Comparison of ENCODE assay signal across 21 mouse cellular contexts in the genomic region with DNA sequence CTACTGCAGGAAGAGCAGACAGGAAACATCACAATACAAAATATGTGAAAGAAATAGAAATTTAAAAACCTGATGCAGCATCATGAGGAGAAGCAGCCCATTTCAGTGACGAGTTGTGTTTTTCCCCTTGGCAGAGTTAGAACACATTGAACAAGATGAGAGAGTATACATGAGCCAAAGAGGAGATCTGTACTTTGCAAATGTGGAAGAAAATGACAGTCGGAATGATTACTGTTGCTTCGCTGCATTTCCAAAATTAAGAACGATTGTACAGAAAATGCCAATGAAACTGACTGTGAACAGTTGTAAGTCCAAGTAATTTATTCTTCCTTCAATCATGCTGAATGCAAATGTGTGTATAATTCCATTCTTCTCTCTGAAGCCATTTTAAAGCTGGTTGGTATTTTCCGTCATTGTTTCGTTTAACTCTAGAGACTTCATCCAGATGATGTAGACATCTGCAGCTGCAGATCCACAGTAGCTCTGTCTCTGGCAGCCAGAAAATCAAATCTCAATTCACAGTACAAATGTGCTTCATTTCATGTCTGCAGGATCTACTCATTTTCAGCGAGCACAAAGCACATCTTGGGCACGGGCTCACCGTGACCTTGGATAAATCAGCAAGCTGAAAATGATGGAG.
DNase-seq lines count a peak whose midpoint lies in the region; ATAC-seq and TF ChIP-seq lines count a peak whose summit lies in the region.
"Had no signal": no experiment of that assay in that cellular context is flagged by ENCODE, and none has a peak within 500 bp of the region (broad histone marks: within the 10 kb centered on the region; RNA-seq: fewer than 3 reads in every experiment).

No protein-coding gene starts in this region.

- 61% methylated on average over 9 of the region's 9 CpGs for WGBS in hindbrain, embryonic 14.5 days
- WGBS in hindbrain, embryonic 12.5 days: 88% methylated on average over 9 of the region's 9 CpGs
- 55% methylated on average over 9 of the region's 9 CpGs for WGBS in midbrain, embryonic 15.5 days

- no peaks in the 10 kb centered on the region for H3K27me3 ChIP-seq in hindbrain, embryonic 14.5 days (ENCODE audit: control insufficient read depth, insufficient read depth, low read length)
- H3K27me3 ChIP-seq in hindbrain, embryonic 12.5 days: no peaks in the 10 kb centered on the region
- H3K27me3 ChIP-seq in midbrain, embryonic 15.5 days (replicated peaks): no peaks in the 10 kb centered on the region
- H3K27me3 ChIP-seq: heart, embryonic 13.5 days had no signal

- peaks cover 8% of the 10 kb centered on the region; the same call in 1 of the 2 replicates for H3K4me1 ChIP-seq in hindbrain, embryonic 14.5 days (replicated peaks; ENCODE audit: control insufficient read depth, insufficient read depth, low read length)
- H3K4me1 ChIP-seq in hindbrain, embryonic 12.5 days: no peaks in the 10 kb centered on the region
- peaks cover 14% of the 10 kb centered on the region for H3K4me1 ChIP-seq in midbrain, embryonic 15.5 days
- H3K4me1 ChIP-seq: heart, embryonic 13.5 days had no signal

- no peak for TF ChIP-seq CTCF in brain, embryonic 14.5 days (IDR thresholded peaks at IDR 0.05; ENCODE audit: borderline replicate concordance, extremely low read depth, insufficient read depth, insufficient read length)

- no peak for TF ChIP-seq POLR2A in brain, embryonic 14.5 days (IDR thresholded peaks at IDR 0.05; ENCODE audit: borderline replicate concordance, extremely low read depth, insufficient read depth, insufficient read length, poor library complexity, severe bottlenecking)

- no peak overlapping the region for H3K4me2 ChIP-seq in hindbrain, embryonic 14.5 days (replicated peaks)
- H3K4me2 ChIP-seq in hindbrain, embryonic 12.5 days (replicated peaks): no peak overlapping the region
- H3K4me2 ChIP-seq in midbrain, embryonic 15.5 days: no peak overlapping the region
- H3K4me2 ChIP-seq: heart, embryonic 13.5 days; liver, embryonic 11.5 days had no signal

- H3K9ac ChIP-seq in hindbrain, embryonic 14.5 days: no peak overlapping the region
- no peak overlapping the region for H3K9ac ChIP-seq in hindbrain, embryonic 12.5 days
- no peak overlapping the region for H3K9ac ChIP-seq in midbrain, embryonic 15.5 days
- H3K9ac ChIP-seq: heart, embryonic 13.5 days had no signal

- H3K36me3 ChIP-seq in hindbrain, embryonic 14.5 days (replicated peaks; ENCODE audit: control insufficient read depth, insufficient read depth): peaks cover 12% of the 10 kb centered on the region
- H3K36me3 ChIP-seq in hindbrain, embryonic 12.5 days: no peaks in the 10 kb centered on the region
- H3K36me3 ChIP-seq in midbrain, embryonic 15.5 days (replicated peaks): 0 out of 2 replicates have a peak, but pooled peaks cover 4% of the 10 kb centered on the region
- H3K36me3 ChIP-seq: heart, embryonic 13.5 days had no signal

- no peaks in the 10 kb centered on the region for H3K9me3 ChIP-seq in hindbrain, embryonic 14.5 days (ENCODE audit: control insufficient read depth, low read length)
- no peaks in the 10 kb centered on the region for H3K9me3 ChIP-seq in hindbrain, embryonic 12.5 days (replicated peaks)
- no peaks in the 10 kb centered on the region for H3K9me3 ChIP-seq in midbrain, embryonic 15.5 days
- H3K9me3 ChIP-seq: heart, embryonic 13.5 days had no signal

- ATAC-seq in hindbrain, embryonic 14.5 days (ENCODE audit: low FRiP score): no peak
- no peak for ATAC-seq in hindbrain, embryonic 12.5 days (ENCODE audit: low FRiP score)
- no peak for ATAC-seq in midbrain, embryonic 15.5 days (replicated peaks)
- no peak for ATAC-seq in megakaryocyte-erythroid progenitor cell, adult 5-6 weeks (replicated peaks; ENCODE audit: low FRiP score, low TSS enrichment, poor library complexity, severe bottlenecking)

- no peak overlapping the region for H3K4me3 ChIP-seq in hindbrain, embryonic 14.5 days (replicated peaks; ENCODE audit: low read length)
- no peak overlapping the region for H3K4me3 ChIP-seq in hindbrain, embryonic 12.5 days
- no peak overlapping the region for H3K4me3 ChIP-seq in midbrain, embryonic 15.5 days
- H3K4me3 ChIP-seq: heart, embryonic 13.5 days; myocyte had no signal

- no peak for DNase-seq in hindbrain, embryonic 14.5 days (ENCODE audit: low spot score)
- DNase-seq in brain, adult 2 months (ENCODE audit: low read depth, low spot score): peak; percentile 45
- DNase-seq in brain, embryonic 14.5 days (ENCODE audit: low read depth): peak; percentile 66
- DNase-seq in adipocyte (ENCODE audit: low spot score): no peak
- DNase-seq: adrenal gland, postnatal 25 days; cerebellum, adult 8-10 months; gastrocnemius, postnatal 14 days; heart, adult 18-20 months; kidney, adult 8-10 months; kidney, postnatal 14 days; layer of hippocampus, adult 9-11 months; lung, adult 18-20 months; lung, postnatal 14 days; retina, postnatal 1 day; right cerebral cortex, postnatal 4 days had no signal

- peak overlapping the region; percentile 63 for H3K27ac ChIP-seq in hindbrain, embryonic 14.5 days
- no peak overlapping the region for H3K27ac ChIP-seq in hindbrain, embryonic 12.5 days
- peak overlapping the region; percentile 61 for H3K27ac ChIP-seq in midbrain, embryonic 15.5 days
- H3K27ac ChIP-seq: heart, embryonic 13.5 days had no signal

Comparison
In these comparisons a context has a peak if more than half of its experiments do, and no peak if none do; other contexts are left out.
1. DNase-seq: peak in brain, adult 2 months (single experiment) and brain, embryonic 14.5 days (single experiment); none in hindbrain, embryonic 14.5 days (single experiment) and adipocyte (single experiment).